Mouse (Mus musculus): ENCODE data around the gene Tgfbr3. TPM values are rescaled to one million over a fixed set of nuclear protein-coding genes. Genes with fewer than 3 reads are reported as not detected.

Gene Tgfbr3
- polyA plus RNA-seq, 1 experiment from 2014 or later: 7.8 TPM

DNA sequence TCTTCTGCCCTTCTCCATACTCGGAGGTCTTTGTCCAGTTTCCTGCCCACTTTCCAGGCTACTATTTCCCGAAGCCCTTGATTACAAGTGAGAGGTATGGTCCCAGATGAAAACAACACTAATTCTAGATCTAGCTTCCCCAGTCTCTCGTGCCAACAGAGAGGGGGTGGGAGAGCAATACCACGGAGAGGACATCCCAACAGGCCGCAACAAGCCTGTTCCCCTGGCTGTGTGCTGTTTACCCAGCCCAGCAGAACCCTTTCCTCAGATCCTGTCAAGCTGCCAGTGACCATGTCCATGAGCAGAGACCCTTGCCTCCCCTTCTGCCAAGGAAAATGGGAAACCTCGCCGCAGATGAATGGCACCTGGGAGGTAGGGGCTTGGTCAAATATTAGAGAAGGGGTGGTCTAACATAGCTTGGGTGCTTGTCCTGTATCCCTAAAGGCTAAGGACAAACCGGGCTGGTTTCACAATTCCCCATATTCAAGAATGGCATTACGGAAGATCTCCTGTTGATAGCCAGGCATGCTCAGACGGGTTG is 77.5 kb downstream of the Tgfbr3 start:
- ATAC-seq (ENCODE audit: low FRiP score) (no peak), DNase-seq (ENCODE audit: low spot score, missing footprints) (no peak)
- no peak overlapping the region for H3K4me2 ChIP-seq
- no peaks in the 10 kb centered on the region for H3K36me3 ChIP-seq (ENCODE audit: control insufficient read depth, insufficient read depth, low read length)
- H3K9me3 ChIP-seq (ENCODE audit: control insufficient read depth, low read length): no peaks in the 10 kb centered on the region
- no peak overlapping the region for H3K4me3 ChIP-seq (ENCODE audit: low read depth, low read length)
- no peaks in the 10 kb centered on the region for H3K27me3 ChIP-seq (ENCODE audit: control insufficient read depth, insufficient read depth, low read length)
- WGBS: 89% methylated on average over 10 of the region's 10 CpGs
- H3K4me1 ChIP-seq (ENCODE audit: control insufficient read depth, insufficient read depth, low read length): no peaks in the 10 kb centered on the region
- no peak overlapping the region for H3K9ac ChIP-seq (ENCODE audit: low read length)
- no peak overlapping the region for H3K27ac ChIP-seq (ENCODE audit: low read depth, low read length)

- no peak overlapping the region for H3K4me3 ChIP-seq (ENCODE audit: low read depth, low read length)
- H3K36me3 ChIP-seq (ENCODE audit: control insufficient read depth, insufficient read depth, low read length): no peaks in the 10 kb centered on the region
- 72% methylated on average over 2 of the region's 2 CpGs for WGBS
- H3K27ac ChIP-seq (ENCODE audit: low read depth, low read length): no peak overlapping the region
- no peak overlapping the region for H3K4me2 ChIP-seq
- no peak overlapping the region for H3K9ac ChIP-seq (ENCODE audit: low read length)
- H3K4me1 ChIP-seq (ENCODE audit: control insufficient read depth, insufficient read depth, low read length): no peaks in the 10 kb centered on the region
- no peaks in the 10 kb centered on the region for H3K27me3 ChIP-seq (ENCODE audit: control insufficient read depth, insufficient read depth, low read length)
- ATAC-seq (ENCODE audit: low FRiP score): no peak
- no peak for DNase-seq (ENCODE audit: low spot score, missing footprints)
- no peaks in the 10 kb centered on the region for H3K9me3 ChIP-seq (ENCODE audit: control insufficient read depth, low read length)
Observed at GRCm38 (mm10) chr5:107210040-107210439, 79.4 kb downstream of the Tgfbr3 start.

GRCm38 (mm10) chr5:107207911-107208310 is 81.5 kb downstream of the Tgfbr3 start:
- H3K9me3 ChIP-seq (ENCODE audit: control insufficient read depth, low read length): no peaks in the 10 kb centered on the region
- H3K4me1 ChIP-seq (ENCODE audit: control insufficient read depth, insufficient read depth, low read length): no peaks in the 10 kb centered on the region
- no peak overlapping the region for H3K9ac ChIP-seq (ENCODE audit: low read length)
- H3K4me2 ChIP-seq: no peak overlapping the region
- ATAC-seq (ENCODE audit: low FRiP score) (no peak), DNase-seq (ENCODE audit: low spot score, missing footprints) (no peak)
- 89% methylated on average over 5 of the region's 5 CpGs for WGBS
- H3K4me3 ChIP-seq (ENCODE audit: low read depth, low read length): no peak overlapping the region
- no peaks in the 10 kb centered on the region for H3K36me3 ChIP-seq (ENCODE audit: control insufficient read depth, insufficient read depth, low read length)
- no peak overlapping the region for H3K27ac ChIP-seq (ENCODE audit: low read depth, low read length)
- no peaks in the 10 kb centered on the region for H3K27me3 ChIP-seq (ENCODE audit: control insufficient read depth, insufficient read depth, low read length)

- DNase-seq (ENCODE audit: low spot score, missing footprints) (no peak), ATAC-seq (ENCODE audit: low FRiP score) (no peak)
- H3K27ac ChIP-seq (ENCODE audit: low read depth, low read length): no peak overlapping the region
- no peak overlapping the region for H3K9ac ChIP-seq (ENCODE audit: low read length)
- H3K36me3 ChIP-seq (ENCODE audit: control insufficient read depth, insufficient read depth, low read length): no peaks in the 10 kb centered on the region
- H3K4me2 ChIP-seq: no peak overlapping the region
- H3K27me3 ChIP-seq (ENCODE audit: control insufficient read depth, insufficient read depth, low read length): no peaks in the 10 kb centered on the region
- H3K4me1 ChIP-seq (ENCODE audit: control insufficient read depth, insufficient read depth, low read length): peaks cover 4% of the 10 kb centered on the region; the same call in 1 of the 2 replicates
- H3K9me3 ChIP-seq (ENCODE audit: control insufficient read depth, low read length): no peaks in the 10 kb centered on the region
- no peak overlapping the region for H3K4me3 ChIP-seq (ENCODE audit: low read depth, low read length)
Observed at GRCm38 (mm10) chr5:107204306-107204705, 85.1 kb downstream of the Tgfbr3 start.

DNA sequence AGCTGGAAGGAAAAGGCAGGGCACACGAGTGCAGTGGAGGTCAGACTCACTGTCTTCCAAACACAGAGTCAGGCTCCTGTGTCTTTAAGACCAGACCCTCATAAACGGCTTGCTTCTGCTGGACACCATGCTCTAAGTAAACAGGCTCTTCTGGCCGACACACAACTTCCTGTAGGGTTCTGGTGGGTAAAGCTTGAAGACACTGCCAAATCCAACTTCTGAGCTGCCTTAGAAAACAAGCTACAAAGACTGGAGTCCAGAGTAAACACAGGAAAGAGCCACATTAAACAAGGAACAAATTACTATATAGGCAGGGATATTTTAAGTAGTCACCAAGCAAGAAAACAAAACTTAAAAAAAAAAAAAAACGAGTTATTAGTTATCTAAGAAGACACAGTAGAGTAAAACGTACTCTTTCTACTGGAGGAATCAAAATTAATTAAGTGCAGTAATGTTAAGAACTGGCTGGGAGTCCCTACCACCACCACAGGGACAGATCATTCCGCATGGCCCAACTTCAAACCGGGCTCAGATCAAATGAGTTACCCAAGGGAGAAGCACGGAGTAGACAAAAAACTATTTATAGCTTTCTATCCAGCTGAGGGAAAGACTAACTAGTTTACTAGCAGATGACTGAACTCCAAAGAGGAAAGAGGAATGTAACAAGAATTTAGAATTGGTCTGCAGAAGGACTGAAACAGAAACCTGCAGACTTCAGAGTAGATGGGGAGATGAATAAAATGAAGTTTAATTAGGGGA is 86.4 kb downstream of the Tgfbr3 start:
- Histone ChIP-seq H3K36me3 (ENCODE audit: control insufficient read depth, insufficient read depth, low read length) (no peaks in the 10 kb centered on the region), H3K4me3 (ENCODE audit: low read depth, low read length) (no peak overlapping the region), H3K27ac (ENCODE audit: low read depth, low read length) (no peak overlapping the region), H3K9ac (ENCODE audit: low read length) (no peak overlapping the region), H3K9me3 (ENCODE audit: control insufficient read depth, low read length) (no peaks in the 10 kb centered on the region), H3K27me3 (ENCODE audit: control insufficient read depth, insufficient read depth, low read length) (no peaks in the 10 kb centered on the region), H3K4me2 (no peak overlapping the region), H3K4me1 (ENCODE audit: control insufficient read depth, insufficient read depth, low read length) (peaks cover 4% of the 10 kb centered on the region; the same call in 1 of the 2 replicates)
- DNase-seq (ENCODE audit: low spot score, missing footprints): no peak
- ATAC-seq (ENCODE audit: low FRiP score): no peak
- 45% methylated on average over 8 of the region's 8 CpGs for WGBS

- H3K27ac ChIP-seq (ENCODE audit: low read depth, low read length): no peak overlapping the region
- H3K27me3 ChIP-seq (ENCODE audit: control insufficient read depth, insufficient read depth, low read length): no peaks in the 10 kb centered on the region
- H3K9me3 ChIP-seq (ENCODE audit: control insufficient read depth, low read length): no peaks in the 10 kb centered on the region
- 61% methylated on average over 9 of the region's 9 CpGs for WGBS
- no peak overlapping the region for H3K9ac ChIP-seq (ENCODE audit: low read length)
- peaks cover 4% of the 10 kb centered on the region; the same call in 1 of the 2 replicates for H3K4me1 ChIP-seq (ENCODE audit: control insufficient read depth, insufficient read depth, low read length)
- DNase-seq (ENCODE audit: low spot score, missing footprints) (no peak), ATAC-seq (ENCODE audit: low FRiP score) (no peak)
- H3K4me3 ChIP-seq (ENCODE audit: low read depth, low read length): no peak overlapping the region
- H3K4me2 ChIP-seq: no peak overlapping the region
- no peaks in the 10 kb centered on the region for H3K36me3 ChIP-seq (ENCODE audit: control insufficient read depth, insufficient read depth, low read length)
Observed at GRCm38 (mm10) chr5:107201509-107202182, 87.8 kb downstream of the Tgfbr3 start.

DNA sequence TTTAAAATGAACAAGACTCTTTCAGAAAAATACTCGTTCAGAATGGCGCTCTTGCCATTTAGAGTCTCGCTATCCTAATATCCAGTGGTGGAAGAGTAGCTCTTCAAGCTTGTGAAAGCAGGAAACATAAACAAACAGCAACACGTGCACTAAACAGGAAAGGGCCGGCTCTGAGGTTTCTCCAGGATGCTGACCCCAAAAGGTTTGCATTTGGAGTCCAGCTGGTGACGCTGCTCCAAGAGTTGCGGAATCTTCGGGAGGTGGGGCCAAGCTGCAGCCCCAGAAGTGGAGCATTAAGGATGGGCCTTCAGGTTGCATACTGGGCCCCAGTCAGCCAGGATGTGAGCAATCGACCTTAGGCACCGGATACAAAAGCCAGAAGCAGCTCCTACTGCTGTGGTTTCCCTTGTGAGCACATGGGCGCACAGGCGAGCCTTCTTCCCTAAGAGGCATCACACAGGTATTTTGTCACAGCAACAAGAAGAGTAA is 88.5 kb downstream of the Tgfbr3 start:
- DNase-seq (ENCODE audit: low spot score, missing footprints) (no peak), ATAC-seq (ENCODE audit: low FRiP score) (no peak)
- Histone ChIP-seq H3K4me3 (ENCODE audit: low read depth, low read length) (no peak overlapping the region), H3K36me3 (ENCODE audit: control insufficient read depth, insufficient read depth, low read length) (no peaks in the 10 kb centered on the region), H3K4me1 (ENCODE audit: control insufficient read depth, insufficient read depth, low read length) (peaks cover 4% of the 10 kb centered on the region; the same call in 1 of the 2 replicates), H3K9me3 (ENCODE audit: control insufficient read depth, low read length) (no peaks in the 10 kb centered on the region), H3K9ac (ENCODE audit: low read length) (no peak overlapping the region), H3K27ac (ENCODE audit: low read depth, low read length) (no peak overlapping the region), H3K27me3 (ENCODE audit: control insufficient read depth, insufficient read depth, low read length) (no peaks in the 10 kb centered on the region), H3K4me2 (no peak overlapping the region)
- WGBS: 73% methylated on average over 12 of the region's 12 CpGs

- Histone ChIP-seq H3K4me1 (ENCODE audit: control insufficient read depth, insufficient read depth, low read length) (peaks cover 4% of the 10 kb centered on the region; the same call in 1 of the 2 replicates), H3K27ac (ENCODE audit: low read depth, low read length) (no peak overlapping the region), H3K9ac (ENCODE audit: low read length) (no peak overlapping the region), H3K4me2 (no peak overlapping the region), H3K27me3 (ENCODE audit: control insufficient read depth, insufficient read depth, low read length) (no peaks in the 10 kb centered on the region), H3K9me3 (ENCODE audit: control insufficient read depth, low read length) (no peaks in the 10 kb centered on the region), H3K4me3 (ENCODE audit: low read depth, low read length) (no peak overlapping the region), H3K36me3 (ENCODE audit: control insufficient read depth, insufficient read depth, low read length) (no peaks in the 10 kb centered on the region)
- no peak for ATAC-seq (ENCODE audit: low FRiP score)
- DNase-seq (ENCODE audit: low spot score, missing footprints): no peak
- WGBS: 88% methylated on average over 10 of the region's 10 CpGs
Observed at GRCm38 (mm10) chr5:107200221-107200635, 89.2 kb downstream of the Tgfbr3 start.
